Mouse (Mus musculus) hindbrain, embryonic 15.5 days (tissue): Measurements from ENCODE around the gene Prkab1. TPM values are rescaled to one million over a fixed set of nuclear protein-coding genes. Genes with fewer than 3 reads are reported as not detected.

Experiments
- ATAC-seq: fragments of 200-750 bp; cut with Nextera tagmentation; 2 replicates; pipeline ENCODE4 v1.8.0; 2017; ENCODE audit warnings: low read depth, moderate number of reproducible peaks, moderate TSS enrichment; ENCODE audit not compliant: low FRiP score
- H3K27ac ChIP-seq: fragments of 300-500 bp; sonication (generic); replicated peaks from 2 replicates; pipeline ENCODE4 v1.5.1; 2015; ENCODE audit warnings: mild to moderate bottlenecking, inconsistent platforms
- H3K27me3 ChIP-seq: fragments of 300-500 bp; sonication (generic); 2 replicates; pipeline ENCODE4 v1.6.1; 2015; ENCODE audit warnings: control low read depth, inconsistent platforms
- H3K36me3 ChIP-seq: fragments of 300-500 bp; sonication (generic); 2 replicates; pipeline ENCODE4 v1.6.1; 2015; ENCODE audit warnings: control low read depth, inconsistent platforms
- H3K4me1 ChIP-seq: fragments of 300-500 bp; sonication (generic); replicated peaks from 2 replicates; pipeline ENCODE4 v1.6.1; 2015; ENCODE audit warnings: control low read depth, inconsistent platforms
- H3K4me2 ChIP-seq: fragments of 300-500 bp; sonication (generic); 2 replicates; pipeline ENCODE4 v1.6.1; 2015; ENCODE audit warnings: moderate library complexity, mild to moderate bottlenecking, inconsistent platforms
- H3K4me3 ChIP-seq: fragments of 300-500 bp; sonication (generic); 2 replicates; pipeline ENCODE4 v1.5.1; 2015; ENCODE audit warnings: mild to moderate bottlenecking, inconsistent platforms
- H3K9ac ChIP-seq: fragments of 300-500 bp; sonication (generic); 2 replicates; pipeline ENCODE4 v1.6.1; 2015; ENCODE audit warnings: inconsistent platforms
- H3K9me3 ChIP-seq: fragments of 300-500 bp; sonication (generic); 2 replicates; pipeline ENCODE4 v1.6.1; 2016; ENCODE audit warnings: control low read depth, inconsistent platforms
- WGBS: fragments of 180-500 bp; shearing (Covaris S2); methylation state at CpG from one replicate; pipeline ENCODE4 v1.1.7; 2015; 5-methylcytosine and 5-hydroxymethylcytosine counted together
- polyA plus RNA-seq: library from polyadenylated mRNA; unstranded; fragments of >200 nt; fragmentation: Nextera tagmentation; extraction: Ambion mirVana; gene quantifications from 2 replicates; pipeline ENCODE4 v1.2.1, GENCODE M21; 2015

Prkab1 gene
- polyA plus RNA-seq, 1 experiment from 2014 or later, result 49.8 TPM

DNA sequence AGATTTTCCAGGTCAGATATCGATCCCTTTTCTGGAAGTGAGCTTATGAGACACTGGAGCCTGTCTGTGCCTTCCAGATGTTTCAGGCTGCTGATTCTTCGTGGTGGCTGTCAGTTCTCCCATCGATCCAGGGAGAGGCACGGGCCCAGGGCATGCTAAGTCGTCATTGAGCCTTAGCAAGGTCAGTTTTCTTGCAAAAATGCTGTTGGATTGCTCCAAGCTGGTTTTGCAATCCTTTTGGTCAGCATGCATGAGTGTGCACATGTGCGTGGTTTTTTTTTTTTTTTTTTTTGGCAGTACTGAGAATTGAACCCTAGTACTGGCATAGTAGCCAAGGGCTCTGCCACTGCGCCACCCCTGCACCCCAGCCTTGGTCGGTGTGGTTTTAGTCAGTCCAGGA, 21.2 kb downstream of the Prkab1 start:
- Histone ChIP-seq H3K27me3 (no peaks in the 10 kb centered on the region), H3K4me1 (peaks cover 8% of the 10 kb centered on the region; the same call in 1 of the 2 replicates), H3K9ac (no peak overlapping the region), H3K27ac (no peak overlapping the region), H3K4me3 (no peak overlapping the region), H3K4me2 (no peak overlapping the region), H3K9me3 (no peaks in the 10 kb centered on the region), H3K36me3 (no peaks in the 10 kb centered on the region)
- WGBS, result 87% methylated on average over 8 of the region's 8 CpGs
- ATAC-seq, result no peak

DNA sequence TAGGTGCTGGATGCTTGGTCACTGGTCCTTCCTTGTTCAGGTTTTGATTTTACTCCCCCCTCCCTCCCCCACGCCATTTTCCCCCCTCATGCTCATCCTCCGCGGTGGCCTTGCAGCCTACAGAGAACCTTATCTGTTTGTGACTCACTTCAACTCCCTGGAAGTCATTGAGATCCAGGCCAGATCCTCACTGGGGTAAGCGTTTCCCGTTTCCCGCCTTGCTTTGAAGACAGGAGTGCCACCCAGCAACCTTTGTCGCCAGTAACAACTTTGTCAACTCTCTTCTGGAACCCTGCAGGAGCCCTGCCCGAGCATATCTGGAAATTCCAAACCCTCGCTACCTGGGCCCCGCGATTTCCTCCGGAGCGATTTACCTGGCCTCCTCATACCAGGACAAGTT, 26.9 kb downstream of the Prkab1 start:
- H3K9me3 ChIP-seq, result no peaks in the 10 kb centered on the region
- no peak for ATAC-seq
- no peak overlapping the region for H3K27ac ChIP-seq
- H3K4me2 ChIP-seq, result no peak overlapping the region
- WGBS, result 82% methylated on average over 13 of the region's 13 CpGs
- H3K4me1 ChIP-seq, result no peaks in the 10 kb centered on the region
- H3K27me3 ChIP-seq, result no peaks in the 10 kb centered on the region
- no peak overlapping the region for H3K9ac ChIP-seq
- no peaks in the 10 kb centered on the region for H3K36me3 ChIP-seq
- no peak overlapping the region for H3K4me3 ChIP-seq

DNA sequence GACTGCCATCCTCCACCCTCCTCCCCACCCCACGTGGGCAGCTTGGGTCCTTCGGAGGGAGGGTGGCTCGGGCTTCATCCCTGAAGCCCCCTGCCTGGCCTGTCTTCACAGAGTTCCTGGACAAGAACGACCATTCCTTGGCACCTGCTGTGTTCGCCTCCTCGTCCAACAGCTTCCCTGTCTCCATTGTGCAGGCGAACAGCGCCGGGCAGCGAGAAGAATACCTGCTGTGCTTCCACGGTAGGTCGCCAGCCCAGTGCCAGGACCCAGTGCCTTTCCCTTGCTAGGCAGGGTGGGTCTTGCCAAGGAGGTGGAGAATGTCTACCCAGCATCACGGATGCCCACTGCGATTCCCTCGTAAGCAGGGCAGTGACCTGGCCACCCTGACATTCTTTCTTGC, 30.2 kb downstream of the Prkab1 start:
- no peaks in the 10 kb centered on the region for H3K27me3 ChIP-seq
- peaks cover 26% of the 10 kb centered on the region for H3K36me3 ChIP-seq
- H3K9me3 ChIP-seq, result peaks cover 5% of the 10 kb centered on the region; the same call in 1 of the 2 replicates
- no peak overlapping the region for H3K4me3 ChIP-seq
- 72% methylated on average over 15 of the region's 15 CpGs for WGBS
- ATAC-seq, result no peak
- H3K4me1 ChIP-seq, result no peaks in the 10 kb centered on the region
- H3K27ac ChIP-seq, result no peak overlapping the region
- no peak overlapping the region for H3K4me2 ChIP-seq
- H3K9ac ChIP-seq, result no peak overlapping the region

DNA sequence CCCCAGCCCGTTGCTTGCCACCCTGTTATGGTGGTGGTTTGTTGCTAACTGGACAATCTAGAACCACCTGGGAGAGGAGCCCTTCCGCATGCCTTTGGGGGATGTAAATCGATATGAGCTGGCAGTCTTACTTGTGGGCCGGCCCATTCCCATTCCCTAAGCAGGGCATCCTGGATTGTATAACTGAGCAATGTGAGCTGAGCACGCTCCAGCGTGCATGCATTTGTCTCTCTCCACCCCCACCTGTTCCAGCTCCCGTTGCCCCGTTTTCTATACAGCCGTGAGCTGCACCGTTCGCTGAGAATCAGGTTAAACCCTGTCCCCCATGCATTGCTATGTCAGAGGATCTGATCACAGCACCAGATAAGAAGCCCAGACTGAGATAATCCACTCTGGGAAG, 32.6 kb downstream of the Prkab1 start:
- WGBS, result 96% methylated on average over 11 of the region's 11 CpGs
- peaks cover 5% of the 10 kb centered on the region; the same call in 1 of the 2 replicates for H3K9me3 ChIP-seq
- no peak for ATAC-seq
- H3K4me3 ChIP-seq, result no peak overlapping the region
- no peak overlapping the region for H3K9ac ChIP-seq
- H3K4me1 ChIP-seq, result no peaks in the 10 kb centered on the region
- H3K36me3 ChIP-seq, result peaks cover 34% of the 10 kb centered on the region
- no peak overlapping the region for H3K27ac ChIP-seq
- no peaks in the 10 kb centered on the region for H3K27me3 ChIP-seq
- H3K4me2 ChIP-seq, result no peak overlapping the region

DNA sequence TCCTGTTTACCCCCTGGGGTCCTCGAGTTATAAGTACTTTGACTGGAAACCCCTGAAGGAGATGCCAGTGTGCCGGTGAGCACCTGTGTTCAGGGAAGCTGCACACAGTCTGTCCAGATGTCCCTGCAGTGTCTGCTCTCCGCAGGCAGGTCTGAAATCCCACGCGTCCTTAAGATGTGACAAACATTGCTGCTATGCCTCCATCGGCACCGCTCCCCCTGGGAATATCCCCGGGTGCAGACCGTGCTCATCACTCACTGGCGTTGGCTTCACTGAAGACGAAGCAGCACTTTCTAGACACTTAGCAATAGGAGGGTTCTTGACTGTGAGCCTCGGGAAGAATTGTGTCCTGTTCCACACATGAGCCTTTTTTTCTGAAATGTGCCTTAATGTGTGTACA, 37.0 kb downstream of the Prkab1 start:
- Histone ChIP-seq H3K27ac (no peak overlapping the region), H3K4me2 (no peak overlapping the region), H3K4me3 (no peak overlapping the region), H3K4me1 (no peaks in the 10 kb centered on the region), H3K9me3 (peaks cover 5% of the 10 kb centered on the region; the same call in 1 of the 2 replicates), H3K9ac (no peak overlapping the region), H3K36me3 (peaks cover 34% of the 10 kb centered on the region), H3K27me3 (no peaks in the 10 kb centered on the region)
- ATAC-seq, result no peak
- 82% methylated on average over 12 of the region's 12 CpGs for WGBS

DNA sequence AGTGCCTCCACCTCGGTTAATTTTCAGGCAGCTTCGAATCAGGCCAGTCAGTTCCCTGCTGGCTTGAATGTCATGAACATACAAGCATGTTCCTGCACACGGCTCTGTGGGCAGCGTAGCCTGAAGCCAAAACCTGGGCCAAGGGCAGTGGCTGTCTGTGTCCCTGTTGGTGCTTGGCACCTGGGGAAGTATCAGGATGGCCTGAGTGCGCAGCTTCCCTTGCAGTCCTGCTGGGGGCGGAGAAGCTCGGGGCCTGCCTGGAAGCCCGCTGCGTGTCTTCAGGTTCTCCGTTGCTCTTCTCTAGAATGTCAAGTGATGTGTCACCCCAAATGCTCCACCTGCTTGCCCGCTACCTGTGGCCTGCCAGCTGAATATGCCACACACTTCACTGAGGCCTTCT, 39.2 kb downstream of the Prkab1 start:
- H3K4me1 ChIP-seq, result no peaks in the 10 kb centered on the region
- H3K27me3 ChIP-seq, result no peaks in the 10 kb centered on the region
- no peak overlapping the region for H3K9ac ChIP-seq
- no peak for ATAC-seq
- no peaks in the 10 kb centered on the region for H3K9me3 ChIP-seq
- H3K4me3 ChIP-seq, result no peak overlapping the region
- WGBS, result 93% methylated on average over 11 of the region's 11 CpGs
- peaks cover 16% of the 10 kb centered on the region for H3K36me3 ChIP-seq
- no peak overlapping the region for H3K4me2 ChIP-seq
- H3K27ac ChIP-seq, result no peak overlapping the region

DNA sequence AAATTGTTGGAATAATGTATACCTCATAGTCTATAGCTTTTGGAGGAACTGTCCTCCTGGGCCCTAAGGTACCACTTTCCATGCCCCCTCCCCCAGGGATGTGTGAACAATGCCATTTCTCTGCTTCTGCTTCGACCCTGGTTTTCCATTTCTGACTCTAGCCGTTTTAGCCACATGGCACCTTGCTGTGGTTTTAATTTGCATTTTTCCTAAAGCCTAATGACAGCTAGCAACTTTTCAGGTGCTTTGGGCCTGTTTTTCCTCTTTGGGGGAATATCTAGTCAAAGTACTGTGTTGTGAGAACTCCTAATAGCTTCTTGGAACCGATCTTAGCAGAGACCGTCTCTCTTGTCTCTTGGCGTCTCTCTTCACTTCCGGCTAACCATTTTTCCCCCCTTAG, 39.9 kb downstream of the Prkab1 start:
- Histone ChIP-seq H3K36me3 (peaks cover 11% of the 10 kb centered on the region), H3K4me1 (no peaks in the 10 kb centered on the region), H3K4me3 (no peak overlapping the region), H3K9ac (no peak overlapping the region), H3K9me3 (no peaks in the 10 kb centered on the region), H3K4me2 (no peak overlapping the region), H3K27me3 (no peaks in the 10 kb centered on the region), H3K27ac (no peak overlapping the region)
- WGBS, result 92% methylated on average over 6 of the region's 6 CpGs
- no peak for ATAC-seq

DNA sequence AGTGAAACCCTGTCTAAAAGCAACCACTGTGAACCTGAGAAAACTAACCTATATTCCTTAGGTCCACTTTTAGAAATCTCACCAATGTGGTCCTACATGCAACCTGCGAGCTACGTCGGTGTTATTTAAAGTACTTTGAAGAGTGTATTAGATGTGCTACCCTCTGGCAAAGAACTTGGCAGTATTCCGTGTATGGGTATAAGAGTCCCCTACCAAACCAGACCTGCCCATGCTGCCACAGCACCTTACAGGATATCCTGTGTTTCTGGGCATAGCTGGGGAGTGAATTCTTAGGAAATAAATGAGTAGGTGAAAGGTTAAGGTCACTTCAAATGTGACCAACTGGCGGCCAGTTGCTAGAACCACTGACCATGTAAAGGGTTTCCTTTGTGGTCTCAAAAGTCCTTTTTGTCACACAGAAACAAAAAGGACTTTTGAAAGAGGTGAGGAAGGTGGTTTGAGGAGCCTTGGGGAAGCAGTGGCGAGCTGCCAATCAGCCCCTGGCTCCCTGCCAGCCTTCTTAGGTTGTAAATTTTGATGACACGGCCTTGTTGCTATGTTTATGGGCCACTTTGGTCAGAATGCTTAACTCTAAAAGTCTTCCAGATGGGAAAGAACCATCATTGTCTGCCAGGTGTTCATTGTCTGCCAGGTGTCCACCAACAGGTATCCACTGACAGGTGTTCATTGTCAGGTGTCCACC, 41.5 kb downstream of the Prkab1 start:
- H3K4me3 ChIP-seq, result no peak overlapping the region
- 75% methylated on average over 7 of the region's 7 CpGs for WGBS
- no peaks in the 10 kb centered on the region for H3K9me3 ChIP-seq
- peaks cover 7% of the 10 kb centered on the region for H3K4me1 ChIP-seq
- no peak for ATAC-seq
- H3K27ac ChIP-seq, result no peak overlapping the region
- H3K4me2 ChIP-seq, result no peak overlapping the region
- no peaks in the 10 kb centered on the region for H3K27me3 ChIP-seq
- no peak overlapping the region for H3K9ac ChIP-seq
- peaks cover 3% of the 10 kb centered on the region; the same call in 1 of the 2 replicates for H3K36me3 ChIP-seq

DNA sequence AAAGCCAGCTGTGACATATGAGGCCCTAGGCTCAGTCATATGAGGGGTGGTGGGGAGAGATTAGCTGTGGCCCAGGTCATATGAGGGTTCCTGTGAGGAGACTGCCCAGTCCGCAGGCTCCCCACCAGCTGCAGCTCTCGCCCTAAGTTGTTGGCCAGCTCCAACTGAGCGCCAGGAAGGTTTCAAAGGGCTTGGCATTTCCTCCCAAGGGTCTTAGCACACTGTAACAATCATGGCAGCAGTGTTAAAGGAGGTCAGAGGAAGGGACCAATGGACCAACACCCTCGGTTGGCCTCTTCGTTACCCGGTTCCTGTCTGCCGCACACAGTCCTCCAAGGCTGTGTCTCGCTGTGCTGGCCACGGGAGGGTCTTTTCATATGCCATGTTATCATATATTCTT, 43.8 kb downstream of the Prkab1 start:
- ATAC-seq, result no peak
- H3K27ac ChIP-seq, result no peak overlapping the region
- H3K27me3 ChIP-seq, result no peaks in the 10 kb centered on the region
- H3K4me3 ChIP-seq, result no peak overlapping the region
- H3K4me2 ChIP-seq, result no peak overlapping the region
- peaks cover 3% of the 10 kb centered on the region; the same call in 1 of the 2 replicates for H3K36me3 ChIP-seq
- H3K4me1 ChIP-seq, result peaks cover 8% of the 10 kb centered on the region
- 93% methylated on average over 9 of the region's 9 CpGs for WGBS
- H3K9ac ChIP-seq, result no peak overlapping the region
- H3K9me3 ChIP-seq, result no peaks in the 10 kb centered on the region

DNA sequence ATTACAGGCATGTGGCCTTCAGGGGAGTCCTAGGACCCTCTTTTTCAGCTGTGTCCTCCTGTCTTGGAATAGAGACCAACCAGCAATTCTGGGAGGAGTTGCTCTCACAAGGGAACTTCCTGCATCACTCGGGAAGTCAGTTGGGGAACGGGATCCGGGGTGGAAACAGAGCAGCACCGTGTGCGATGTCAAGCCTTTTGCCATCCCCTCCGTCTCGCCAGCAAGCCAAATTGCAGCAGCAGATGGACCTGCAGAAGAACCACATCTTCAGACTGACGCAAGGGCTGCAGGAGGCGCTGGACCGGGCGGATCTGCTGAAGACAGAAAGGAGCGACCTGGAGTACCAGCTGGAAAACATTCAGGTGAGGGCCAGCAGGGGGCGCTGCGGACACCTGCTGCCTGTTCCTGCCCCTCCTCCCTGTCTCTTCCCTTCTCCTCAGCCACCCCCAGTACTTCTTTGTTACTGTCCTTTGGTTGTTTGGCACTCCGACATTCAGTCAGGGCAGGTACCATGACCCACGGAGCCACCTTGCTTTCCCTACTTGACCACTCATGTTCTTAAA, 45.1 kb downstream of the Prkab1 start:
- 62% methylated on average over 16 of the region's 16 CpGs for WGBS

DNA sequence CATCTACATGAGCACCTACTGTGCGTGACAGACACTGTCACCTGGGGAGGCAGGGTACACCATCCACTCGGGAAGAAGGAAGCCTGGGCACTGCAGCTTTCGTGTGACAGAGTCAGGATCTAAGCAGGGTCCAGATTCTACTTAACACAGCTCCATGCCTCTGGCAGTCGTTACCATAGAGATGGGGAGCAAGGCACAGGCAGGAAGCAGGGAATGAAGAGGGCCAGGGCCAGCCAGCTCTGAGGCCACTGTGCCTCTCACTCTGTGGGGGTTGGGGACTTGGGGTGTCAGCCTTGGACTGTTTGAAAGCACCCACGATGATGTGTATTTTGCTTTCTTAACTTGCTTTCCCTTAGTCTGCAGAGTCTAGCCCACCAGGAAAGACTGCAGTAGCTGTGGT, 46.1 kb downstream of the Prkab1 start:
- Histone ChIP-seq H3K4me2 (no peak overlapping the region), H3K9ac (no peak overlapping the region), H3K27ac (peak overlapping the region; percentile 59; the same call in 1 of the 2 replicates), H3K36me3 (peaks cover 3% of the 10 kb centered on the region; the same call in 1 of the 2 replicates), H3K4me1 (peaks cover 8% of the 10 kb centered on the region), H3K4me3 (no peak overlapping the region), H3K27me3 (no peaks in the 10 kb centered on the region), H3K9me3 (no peaks in the 10 kb centered on the region)
- no peak for ATAC-seq
- WGBS, result 58% methylated on average over 5 of the region's 5 CpGs

More for the DNA sequence above, 45.1 kb downstream of the Prkab1 start:
- peaks cover 8% of the 10 kb centered on the region for H3K4me1 ChIP-seq
- peaks cover 3% of the 10 kb centered on the region; the same call in 1 of the 2 replicates for H3K36me3 ChIP-seq
- H3K27ac ChIP-seq, result no peak overlapping the region
- no peak for ATAC-seq
- H3K4me3 ChIP-seq, result no peak overlapping the region
- no peak overlapping the region for H3K4me2 ChIP-seq
- no peaks in the 10 kb centered on the region for H3K27me3 ChIP-seq
- no peaks in the 10 kb centered on the region for H3K9me3 ChIP-seq
- no peak overlapping the region for H3K9ac ChIP-seq

DNA sequence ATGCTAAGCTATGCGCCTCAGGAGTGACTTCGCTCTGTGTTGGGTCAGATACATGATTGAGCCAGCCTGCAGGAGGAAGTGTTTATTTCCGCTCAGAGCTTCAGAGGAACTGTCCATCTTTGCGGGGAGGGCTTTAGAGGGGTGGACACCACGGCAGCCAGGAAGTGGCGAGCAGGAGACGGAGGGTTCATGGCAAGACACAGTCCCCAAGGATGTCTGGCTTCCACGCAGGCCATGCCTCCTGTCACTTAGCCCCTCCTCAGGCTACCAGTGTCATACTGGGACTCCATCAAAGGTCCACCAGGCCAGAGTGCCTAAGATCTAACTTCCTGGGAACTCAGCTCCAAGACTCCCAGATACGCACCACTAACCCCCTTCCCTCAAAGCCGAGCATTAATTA, 46.6 kb downstream of the Prkab1 start:
- ATAC-seq, result no peak

More for the DNA sequence above, 46.6 kb downstream of the Prkab1 start:
- Histone ChIP-seq H3K27me3 (no peaks in the 10 kb centered on the region), H3K9me3 (no peaks in the 10 kb centered on the region), H3K9ac (no peak overlapping the region), H3K27ac (peak overlapping the region; percentile 59; the same call in 1 of the 2 replicates), H3K4me2 (no peak overlapping the region), H3K36me3 (peaks cover 3% of the 10 kb centered on the region; the same call in 1 of the 2 replicates), H3K4me1 (peaks cover 8% of the 10 kb centered on the region), H3K4me3 (no peak overlapping the region)
- 72% methylated on average over 10 of the region's 10 CpGs for WGBS
